Mouse (Mus musculus) hindlimb bud, embryonic 11.5 days (tissue): ENCODE results near the gene Armc9.
A peak's percentile ranks its signal among the peaks of the same experiment; 100 is the strongest.

Experiments used
- DNase-seq: peaks from one replicate; pipeline ENCODE4 v3.0.0-alpha.2; 2012; ENCODE audit warnings: low read depth, low spot score; ENCODE audit errors: extremely low spot score

Gene Armc9

GRCm38 (mm10) chr1:86154133-86154823, at the start of gene Armc9:
TSS of gene Armc9 (plus strand) at chr1:86154780.
- DNase-seq: peak; percentile 89

DNA sequence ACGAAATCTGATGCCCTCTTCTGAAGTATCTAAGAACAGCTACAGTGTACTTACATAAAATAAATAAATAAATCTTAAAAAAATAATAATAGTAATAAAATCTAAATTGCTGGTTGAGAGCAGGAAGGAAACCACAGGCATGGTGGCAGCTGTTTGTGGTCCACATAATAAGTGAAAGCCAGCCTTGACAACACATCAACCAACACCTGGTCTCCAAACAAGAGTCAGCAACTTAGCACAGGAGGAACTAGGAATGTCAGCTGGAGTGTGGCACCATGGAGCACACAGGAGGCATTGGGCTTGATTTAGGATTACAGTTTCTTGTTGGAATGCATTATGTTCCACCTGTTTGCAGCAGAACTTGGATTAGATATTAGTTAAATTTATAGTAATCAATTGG, 49.5 kb upstream of the Armc9 start:
- no peak for DNase-seq

GRCm38 (mm10) chr1:86111779-86112178, 42.8 kb upstream of the Armc9 start, which contains the start of gene Htr2b:
TSS of gene Htr2b (minus strand) at chr1:86111970.
- DNase-seq: no peak

GRCm38 (mm10) chr1:86114141-86114540, 40.4 kb upstream of the Armc9 start:
- no peak for DNase-seq

DNA sequence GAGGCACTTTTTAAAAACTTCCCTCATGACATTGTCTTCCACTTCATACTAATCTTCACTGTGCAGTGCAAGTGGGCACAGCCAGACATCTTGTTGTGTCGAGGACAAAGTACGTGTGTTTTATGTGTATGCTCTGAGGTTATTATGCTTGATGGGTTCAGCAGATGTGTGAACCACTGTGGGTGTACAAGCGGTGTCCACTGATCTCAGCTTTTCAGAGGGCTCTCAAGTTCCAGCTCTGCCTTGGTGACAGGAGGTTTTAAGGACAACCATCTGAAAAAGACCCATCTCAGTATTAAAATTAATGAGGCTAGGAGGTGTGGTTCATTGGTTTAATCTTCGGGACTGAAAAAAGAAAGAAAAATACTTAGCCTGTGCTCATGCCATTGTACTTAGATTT, 35.0 kb upstream of the Armc9 start:
- DNase-seq: no peak

GRCm38 (mm10) chr1:86126036-86126435, 28.5 kb upstream of the Armc9 start:
- DNase-seq: no peak

DNA sequence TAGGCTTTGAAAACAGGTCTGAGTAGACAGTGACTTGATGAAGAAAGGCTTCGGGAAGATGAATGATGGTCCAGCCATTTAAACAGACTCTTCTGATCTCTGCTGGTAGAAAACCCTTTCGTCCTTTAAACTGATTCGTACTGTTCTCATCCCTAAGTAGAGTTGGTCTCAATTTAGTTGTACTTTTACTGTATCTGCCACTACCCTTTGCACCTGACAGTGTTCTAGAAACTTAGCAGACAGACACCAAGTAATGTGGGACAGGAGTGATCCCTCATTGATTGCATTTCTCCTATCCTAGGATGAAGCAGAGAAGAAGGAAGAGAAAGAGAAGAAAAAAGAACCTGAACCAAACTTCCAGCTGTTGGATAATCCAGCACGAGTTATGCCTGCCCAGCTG, 21.2 kb upstream of the Armc9 start, which contains the start of gene Gm21972:
TSS of gene Gm21972 (plus strand) at position 301 of the 400 bp plus-strand sequence.
- no peak for DNase-seq

DNA sequence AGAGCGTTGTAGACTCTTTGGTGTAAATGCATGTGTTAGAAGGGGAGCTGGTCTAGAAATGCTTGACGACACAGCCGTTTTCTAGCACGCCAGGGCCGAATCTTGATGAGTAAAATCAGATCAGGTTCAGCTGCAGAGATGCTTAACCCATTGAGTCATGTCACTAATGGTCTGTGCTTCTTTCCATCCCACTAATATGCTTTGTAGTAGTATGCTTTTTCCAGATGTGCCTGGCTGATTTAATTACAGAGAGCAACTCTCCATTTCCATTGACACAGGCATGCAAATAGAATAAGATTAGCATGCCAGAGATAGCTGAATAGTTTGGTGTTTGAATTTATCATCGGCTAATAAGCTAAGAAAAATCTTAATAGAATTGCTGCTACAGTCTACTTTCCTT, 19.3 kb upstream of the Armc9 start:
- DNase-seq: no peak

DNA sequence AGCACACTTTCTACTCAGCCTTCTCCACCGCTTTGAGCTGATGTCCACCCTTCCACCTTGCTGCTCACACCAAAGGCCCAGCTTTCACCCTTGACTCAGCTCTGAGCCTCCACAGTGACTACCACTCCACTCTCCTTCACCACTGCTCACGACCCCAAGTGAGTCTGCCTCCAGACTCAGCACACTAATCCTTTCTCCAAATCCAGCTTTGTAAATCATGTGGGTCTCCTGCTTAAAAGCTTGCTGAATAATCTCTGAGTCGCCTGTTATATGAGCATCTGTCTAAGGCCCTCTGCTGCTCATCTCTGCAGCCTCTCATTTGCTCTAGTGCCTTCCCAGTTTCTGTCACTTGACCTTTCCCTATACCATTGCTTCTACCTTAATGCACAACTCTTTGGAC, 13.5 kb upstream of the Armc9 start:
- DNase-seq: no peak

DNA sequence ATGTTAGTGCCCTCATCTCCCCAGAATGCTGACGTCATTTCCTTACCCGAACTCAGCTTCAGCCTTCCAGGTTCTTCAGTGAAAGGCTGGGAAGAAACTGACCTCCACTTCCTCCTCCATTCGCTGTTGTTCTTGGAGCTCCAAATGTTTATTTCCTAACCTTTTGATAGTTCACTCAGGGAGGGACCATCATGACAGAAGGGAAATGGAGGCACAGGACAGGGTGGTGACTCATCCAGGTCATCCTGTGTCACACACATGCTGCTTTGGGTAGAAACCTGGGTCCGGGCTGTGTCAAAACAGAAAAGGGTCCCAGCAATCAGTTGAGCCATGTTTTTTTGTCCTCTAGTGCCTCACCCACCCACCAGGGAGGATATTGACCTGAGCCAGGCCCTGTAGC, 11.4 kb upstream of the Armc9 start:
- DNase-seq: no peak

GRCm38 (mm10) chr1:86144001-86144944, 10.3 kb upstream of the Armc9 start:
- DNase-seq: no peak

GRCm38 (mm10) chr1:86146293-86146692, 8.3 kb upstream of the Armc9 start:
- DNase-seq: no peak

- no peak for DNase-seq
These were observed 7.0 kb upstream of the Armc9 start for GRCm38 (mm10) chr1:86147557-86147956.

- DNase-seq: no peak
These were observed 6.4 kb upstream of the Armc9 start for GRCm38 (mm10) chr1:86148161-86148560.

GRCm38 (mm10) chr1:86150929-86151328, 3.7 kb upstream of the Armc9 start:
- no peak for DNase-seq

DNA sequence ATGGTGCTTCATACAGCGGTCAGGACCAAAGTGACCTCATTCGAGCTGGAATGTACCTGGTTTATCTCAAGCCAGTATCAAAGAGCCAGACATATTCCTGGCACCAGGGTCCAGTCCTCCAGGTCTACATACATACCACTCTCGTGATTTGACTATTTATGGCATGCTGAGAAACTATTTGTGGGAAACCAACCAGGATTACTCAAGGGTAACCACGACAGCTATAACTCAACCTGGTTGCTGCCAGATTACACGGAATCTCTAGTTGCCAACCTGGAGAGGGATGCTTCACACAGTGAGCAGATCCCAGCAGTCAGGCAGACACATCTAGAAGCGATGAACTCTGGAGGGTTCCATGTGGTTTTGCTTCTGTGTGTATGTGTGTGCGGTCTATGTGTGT, 3.2 kb upstream of the Armc9 start:
- no peak for DNase-seq

GRCm38 (mm10) chr1:86152618-86153017, 2.0 kb upstream of the Armc9 start:
- DNase-seq: no peak

DNA sequence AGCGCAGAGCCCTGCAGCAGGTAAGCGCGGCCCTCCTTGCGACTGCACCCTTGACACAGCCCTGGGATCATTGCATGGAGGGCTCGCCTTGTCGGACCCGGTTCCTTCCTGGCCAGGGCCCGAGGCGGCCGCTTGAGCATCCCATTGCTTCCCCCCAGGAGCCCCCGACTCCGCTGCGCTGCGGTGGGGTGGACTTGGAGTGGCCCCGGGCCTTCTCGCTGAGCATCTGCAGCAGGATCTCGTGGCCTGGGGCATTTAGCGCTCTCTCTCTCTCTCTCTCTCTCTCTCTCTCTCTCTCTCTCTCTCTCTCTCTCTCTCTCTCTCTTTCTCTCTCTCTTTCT, 214 bp downstream of the Armc9 start:
- no peak for DNase-seq

DNA sequence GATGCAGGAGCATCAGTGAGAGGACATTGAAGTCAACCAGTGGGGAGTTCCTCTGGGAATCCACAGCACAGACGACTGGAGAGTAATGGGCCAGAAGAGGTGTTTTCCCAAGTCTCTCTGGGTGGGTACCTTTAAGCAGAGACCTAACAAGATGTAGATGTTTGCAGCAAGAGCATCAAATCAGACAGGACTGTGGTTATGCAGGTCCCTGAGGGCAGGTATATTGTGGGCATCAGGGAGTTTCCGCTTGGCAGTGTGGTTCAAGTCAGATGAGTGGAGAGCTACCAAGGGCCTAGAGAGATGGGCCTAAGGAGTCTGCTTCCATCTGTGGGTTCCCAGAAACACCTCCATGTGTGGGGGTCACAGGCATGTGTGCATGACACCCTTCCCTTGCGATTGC, 1.5 kb downstream of the Armc9 start:
- DNase-seq: no peak

- no peak for DNase-seq
These were observed 2.0 kb downstream of the Armc9 start for GRCm38 (mm10) chr1:86156595-86156994.

DNA sequence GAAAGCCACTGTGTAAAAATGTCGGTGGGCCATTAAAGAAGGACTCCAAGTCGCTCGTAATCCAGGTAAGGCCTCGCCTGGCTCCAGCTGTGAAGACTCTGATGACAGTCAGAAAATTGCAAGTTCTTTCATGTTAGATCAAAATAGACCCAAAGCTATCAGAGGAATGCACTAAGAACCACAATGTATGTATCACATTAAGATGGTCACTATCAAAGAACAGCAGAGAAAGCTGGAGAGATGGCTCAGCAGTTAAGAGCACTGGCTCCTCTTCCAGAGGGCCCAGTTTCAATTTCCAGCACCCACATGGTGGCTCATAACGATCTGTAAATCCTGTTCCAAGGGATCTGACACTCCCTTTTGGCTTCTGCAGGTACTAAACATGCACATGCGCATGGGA, 5.5 kb downstream of the Armc9 start:
- DNase-seq: no peak

- no peak for DNase-seq
These were observed 5.9 kb downstream of the Armc9 start for GRCm38 (mm10) chr1:86160479-86160878.
